Mouse (Mus musculus) right cerebral cortex, adult 18-20 months (tissue): Measurements from ENCODE around the gene Alx3.

Experiments
- DNase-seq: peaks from one replicate; pipeline ENCODE4 v3.0.0; 2022; ENCODE audit warnings: mixed read lengths

Alx3 gene

DNA sequence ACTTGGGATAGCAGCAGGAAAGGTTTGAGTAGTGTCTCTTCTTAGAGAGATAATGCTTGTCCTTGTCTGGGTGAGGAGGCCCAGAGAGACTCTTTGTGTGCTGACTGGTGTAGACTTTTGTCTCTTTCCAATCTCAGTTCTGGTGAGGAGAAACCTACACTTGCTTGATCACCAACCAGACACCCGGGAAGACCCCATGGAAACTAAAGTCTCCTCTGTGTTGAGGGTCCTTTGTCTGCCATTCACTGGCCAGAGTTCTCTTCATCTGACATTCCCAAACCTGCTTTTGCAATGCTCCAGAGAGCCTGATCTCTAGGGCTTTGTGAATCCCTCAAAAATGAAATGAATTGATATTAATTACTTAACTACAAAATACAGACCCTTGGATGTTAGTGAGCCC, 10.9 kb upstream of the Alx3 start:
- no peak for DNase-seq

DNA sequence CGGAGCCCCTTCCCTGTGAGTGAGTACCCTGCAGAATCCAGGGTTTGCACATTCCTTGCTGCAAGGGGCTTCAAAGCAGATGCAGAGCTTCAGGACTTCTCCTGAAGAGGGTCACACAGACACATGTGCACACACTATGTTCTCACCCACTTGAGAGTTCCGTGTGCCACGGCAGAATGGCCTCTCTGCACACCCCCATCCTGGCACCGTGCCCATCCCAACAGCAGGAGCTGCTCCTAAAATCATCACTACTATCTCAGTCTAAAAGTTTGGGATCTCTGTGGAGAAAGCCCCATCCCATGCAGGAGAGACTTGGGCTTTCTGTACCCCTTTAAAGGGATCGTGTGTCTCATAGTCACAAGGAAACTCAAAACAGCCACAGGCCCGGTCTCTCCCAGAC, 8.3 kb upstream of the Alx3 start:
- no peak for DNase-seq

GRCm38 (mm10) chr3:107591612-107592011, 3.2 kb upstream of the Alx3 start:
- DNase-seq: no peak

GRCm38 (mm10) chr3:107593632-107594031, 1.2 kb upstream of the Alx3 start:
- no peak for DNase-seq

- no peak for DNase-seq
Observed at GRCm38 (mm10) chr3:107595264-107595937, 570 bp downstream of the Alx3 start.

DNA sequence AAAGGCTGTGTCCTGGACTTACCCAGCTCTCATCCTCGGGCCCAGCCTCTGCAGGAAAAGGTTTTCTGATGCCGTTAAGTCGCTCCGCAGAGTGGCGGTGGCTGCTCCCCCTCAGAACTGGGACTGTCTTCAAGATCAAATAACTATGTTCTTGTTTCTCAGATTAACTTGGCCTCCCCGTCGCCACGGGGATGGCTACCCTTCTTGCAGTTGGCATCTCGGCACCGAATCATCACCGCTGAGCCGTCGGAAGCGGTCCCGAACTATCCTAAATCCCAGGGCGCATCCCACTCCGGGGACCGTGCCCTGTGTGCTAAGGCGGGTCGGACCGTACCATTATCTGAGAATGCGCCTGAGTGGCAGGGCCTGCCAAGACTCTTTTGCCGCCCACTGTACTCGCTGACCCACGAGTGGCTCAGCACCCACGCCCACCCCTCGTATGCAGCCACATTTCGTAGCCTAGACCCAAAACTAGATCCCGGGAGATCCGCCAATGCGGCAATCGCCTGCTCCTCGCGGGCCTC, 1.2 kb downstream of the Alx3 start:
- no peak for DNase-seq

GRCm38 (mm10) chr3:107596559-107596958, 1.7 kb downstream of the Alx3 start:
- no peak for DNase-seq

DNA sequence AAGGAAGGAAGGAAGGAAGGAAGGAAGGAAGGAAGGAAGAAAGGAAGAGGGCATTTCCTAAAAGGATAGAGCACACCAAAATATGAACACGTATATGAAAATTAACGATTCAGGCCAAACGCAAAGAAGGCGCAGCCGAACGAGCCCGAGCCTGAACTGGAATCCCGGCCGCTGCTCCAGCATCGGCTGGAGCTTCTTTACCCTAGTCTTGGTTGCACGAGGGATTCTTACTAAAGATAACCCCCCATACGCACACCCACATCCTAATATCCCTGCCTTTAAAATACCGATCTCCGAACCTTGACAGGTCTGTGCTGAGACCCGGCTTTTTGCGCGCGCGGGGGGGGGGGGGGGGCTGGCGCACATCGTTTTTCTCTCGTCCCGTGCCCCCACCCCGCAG, 2.3 kb downstream of the Alx3 start:
- DNase-seq: no peak

DNA sequence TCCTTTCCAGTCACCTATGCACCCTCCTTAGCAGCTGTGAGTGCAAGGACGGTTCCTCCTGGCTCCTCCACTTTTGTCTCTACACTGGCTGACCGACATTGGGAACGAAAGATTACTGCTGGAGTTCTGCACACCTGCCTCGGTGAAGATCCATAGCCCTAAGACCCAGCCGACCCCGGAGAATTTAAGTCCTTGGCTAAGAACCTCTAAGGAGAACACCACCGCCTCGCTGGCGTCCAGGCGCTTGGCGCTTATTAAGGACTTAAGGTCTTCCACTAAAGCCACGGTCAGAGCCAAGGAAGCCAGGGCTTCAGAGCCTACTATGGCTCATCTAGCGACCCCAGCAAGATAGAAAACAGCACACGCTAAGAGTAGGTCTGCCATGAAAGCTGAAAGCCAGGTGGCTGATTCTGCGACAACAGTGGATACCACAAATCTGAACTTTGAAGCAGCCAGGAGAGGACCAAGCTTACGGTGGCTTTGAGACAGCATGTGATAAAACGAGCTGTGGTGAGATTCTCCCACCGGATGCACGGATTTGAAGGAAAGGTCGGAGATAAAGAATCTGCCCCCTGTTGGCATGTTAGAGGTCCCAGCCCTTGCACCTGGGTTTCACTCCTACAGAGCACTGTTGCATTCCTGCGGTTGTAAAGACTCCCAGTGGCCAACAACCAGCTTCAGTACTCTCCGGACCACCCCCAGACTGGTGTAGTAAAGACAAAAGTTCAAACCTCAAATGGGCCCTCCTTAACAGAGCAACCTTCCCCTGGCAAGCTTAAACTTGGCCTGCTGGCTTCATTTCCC, 3.0 kb downstream of the Alx3 start:
- DNase-seq: no peak

- DNase-seq: no peak
Observed at GRCm38 (mm10) chr3:107600127-107600526, 5.3 kb downstream of the Alx3 start.

DNA sequence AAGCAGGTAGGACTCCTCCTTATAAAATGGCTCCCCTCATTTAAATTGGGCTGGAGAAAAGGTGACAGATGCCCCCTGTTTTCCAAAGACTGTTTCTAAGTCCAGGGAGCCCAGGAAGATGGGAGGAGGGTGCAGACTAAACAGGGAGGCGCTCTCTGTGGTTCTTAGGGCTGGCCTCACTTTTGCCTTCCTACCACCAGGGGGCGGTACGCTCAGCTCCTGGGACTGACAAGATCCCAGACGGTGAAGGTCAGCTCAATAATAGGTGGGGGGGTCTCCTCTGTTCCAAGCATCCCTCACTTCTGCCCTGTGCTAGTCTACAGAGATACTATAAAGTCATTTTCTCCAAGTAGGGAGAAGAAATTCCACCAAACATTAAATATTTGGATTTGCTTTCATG, 10.5 kb downstream of the Alx3 start:
- peak; percentile 27 for DNase-seq

DNA sequence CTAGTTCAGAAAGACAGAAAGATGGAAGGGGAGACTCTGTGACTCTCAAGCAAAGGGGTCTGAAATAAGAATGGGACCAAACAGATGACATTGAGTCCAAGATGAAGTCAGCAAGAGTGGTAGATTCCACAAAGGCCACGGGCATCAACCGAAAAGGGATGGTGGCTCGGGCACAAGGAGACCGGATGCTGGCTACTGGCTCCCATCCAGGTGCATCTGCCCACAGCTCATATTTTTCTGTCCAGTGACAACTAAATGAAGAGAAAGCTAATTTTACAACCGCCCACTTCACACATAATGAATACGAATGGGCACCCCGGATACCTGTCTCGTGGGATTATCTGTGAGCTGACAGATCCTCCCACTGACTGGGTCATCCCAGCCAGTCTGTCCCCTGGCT, 12.4 kb downstream of the Alx3 start:
- DNase-seq: no peak

DNA sequence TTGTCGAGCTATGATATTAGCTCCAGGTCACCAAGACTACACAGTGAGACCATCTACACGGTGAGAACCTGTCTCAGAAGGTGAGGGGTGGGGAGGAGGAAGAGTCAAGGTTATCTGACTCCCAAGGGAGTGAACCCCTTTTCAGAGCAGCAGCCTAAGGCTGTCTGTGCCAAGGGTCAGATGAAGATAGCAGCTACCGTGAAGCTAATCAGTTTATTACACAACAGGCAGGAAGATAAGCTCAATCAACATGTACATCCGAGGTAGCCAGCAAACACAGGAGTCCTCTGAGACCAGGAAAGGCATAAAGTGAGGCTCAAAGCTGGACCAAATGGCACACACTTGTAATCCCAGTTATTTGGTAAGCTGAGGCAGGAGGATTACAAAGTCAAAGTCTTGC, 14.0 kb downstream of the Alx3 start:
- DNase-seq: no peak

GRCm38 (mm10) chr3:107609376-107609775, 14.5 kb downstream of the Alx3 start:
- no peak for DNase-seq

GRCm38 (mm10) chr3:107611394-107611793, 16.6 kb downstream of the Alx3 start:
- DNase-seq: no peak

DNA sequence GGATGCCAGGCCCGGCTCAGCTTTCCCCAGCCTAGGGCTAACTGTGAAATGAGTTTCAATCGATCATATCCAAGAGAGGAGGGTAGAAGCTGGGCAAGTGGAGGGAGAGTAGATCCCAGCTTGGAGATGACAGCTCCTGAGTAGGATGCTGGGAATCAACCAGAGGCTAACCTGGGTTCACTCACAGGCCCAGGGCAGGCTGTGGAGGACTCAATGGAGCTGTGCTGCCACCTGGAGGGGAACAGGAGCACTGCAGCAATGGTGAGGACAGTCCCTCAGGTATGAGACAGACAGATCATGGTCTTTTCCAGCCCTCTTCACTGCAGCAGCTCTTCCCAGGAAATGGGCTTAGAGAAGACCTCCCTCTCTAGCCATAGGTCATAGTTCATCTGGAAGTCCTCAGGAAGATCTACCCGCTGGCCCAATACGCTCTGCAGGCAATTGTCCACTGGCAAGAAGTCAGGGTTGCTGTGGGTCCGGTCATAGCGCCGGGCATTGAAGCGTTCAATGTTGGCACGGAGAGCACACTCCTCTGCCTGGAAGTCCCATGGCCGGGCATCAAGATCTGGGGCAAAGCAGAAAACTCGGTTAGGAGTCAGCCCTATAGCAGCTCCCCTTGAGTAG, 18.2 kb downstream of the Alx3 start:
- peak; percentile 68 for DNase-seq

GRCm38 (mm10) chr3:107617800-107618199, 23.0 kb downstream of the Alx3 start:
- no peak for DNase-seq

- no peak for DNase-seq
Observed at GRCm38 (mm10) chr3:107619911-107620310, 25.1 kb downstream of the Alx3 start.

DNA sequence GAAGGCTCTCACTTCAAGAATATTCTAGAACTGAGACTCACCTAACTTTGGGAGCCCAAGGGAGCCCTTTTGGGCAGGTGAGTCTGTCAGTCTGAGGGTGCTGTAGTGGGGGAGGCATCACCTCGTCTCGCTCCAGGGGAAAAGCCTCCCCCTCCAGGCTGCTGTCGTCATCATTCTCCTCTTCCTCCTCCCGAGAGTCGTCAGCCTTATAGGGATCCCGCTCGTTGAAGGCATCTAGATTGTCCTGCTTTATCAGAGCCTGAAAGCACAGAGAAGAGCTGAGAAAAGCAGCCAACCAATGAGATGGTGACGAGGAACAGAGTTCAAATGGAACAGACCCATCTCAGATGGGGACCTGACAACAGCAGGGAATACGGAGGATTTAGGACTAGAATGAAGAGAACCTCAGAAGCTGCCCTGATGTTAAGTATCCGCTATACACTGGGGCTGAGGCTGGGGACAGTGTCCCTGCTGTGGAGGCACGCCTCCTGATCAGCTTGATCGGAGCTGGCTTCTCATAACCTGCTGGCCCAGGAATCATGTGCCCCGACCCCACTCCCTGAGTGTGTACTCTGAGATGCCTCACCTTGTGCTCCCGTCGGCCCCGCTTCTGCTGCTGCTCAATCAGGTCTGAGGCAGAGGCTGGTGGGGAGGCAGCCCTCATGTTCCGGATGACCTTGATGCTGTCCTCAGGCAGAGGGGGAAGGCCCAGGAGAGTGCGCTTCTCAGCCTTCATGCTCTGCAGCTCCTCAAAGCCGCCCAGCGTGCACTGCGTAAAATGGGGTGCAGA, 26.6 kb downstream of the Alx3 start:
- DNase-seq: no peak

- no peak for DNase-seq
Observed at GRCm38 (mm10) chr3:107622537-107622936, 27.7 kb downstream of the Alx3 start.

- DNase-seq: no peak
Observed at GRCm38 (mm10) chr3:107624424-107624823, 29.6 kb downstream of the Alx3 start.

DNA sequence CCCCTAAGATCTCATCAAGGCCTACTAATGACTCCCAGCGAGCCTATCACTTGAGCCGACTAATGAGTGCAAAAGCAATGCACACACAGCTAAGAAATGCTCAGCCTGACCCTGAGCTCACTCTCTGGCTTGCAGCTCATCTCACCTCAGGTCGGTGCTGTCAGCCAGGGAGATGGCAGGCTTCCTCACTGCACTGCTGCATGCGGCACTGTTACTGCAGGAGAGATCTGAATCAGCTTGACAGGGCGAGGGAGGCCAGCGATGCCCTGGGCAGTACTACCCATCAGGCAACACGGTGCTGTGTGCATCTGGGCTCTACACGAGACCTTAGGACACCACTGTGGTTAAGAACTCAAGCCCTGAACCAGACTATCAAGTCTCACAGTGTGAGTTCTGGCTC, 30.7 kb downstream of the Alx3 start:
- no peak for DNase-seq

- DNase-seq: no peak
Observed at GRCm38 (mm10) chr3:107626751-107627150, 31.9 kb downstream of the Alx3 start.
